Mouse (Mus musculus): Measurements from ENCODE around the gene Gm13102. TPM values are rescaled to one million over a fixed set of nuclear protein-coding genes. Genes with fewer than 3 reads are reported as not detected.
"Not testable (repeated sequence)": the region's sequence is repeated elsewhere in the genome, so short reads cannot be mapped to it uniquely, and the experiment has no call there.

Gm13102 gene
- polyA plus RNA-seq (2015; fragmentation: Nextera tagmentation; extraction: Ambion mirVana), result not detected in 2 replicates

- not testable (repeated sequence) for H3K36me3 ChIP-seq; ATAC-seq (replicated peaks; ENCODE audit: low FRiP score); H3K4me2 ChIP-seq; H3K27ac ChIP-seq; H3K27me3 ChIP-seq; H3K4me1 ChIP-seq; H3K9me3 ChIP-seq (replicated peaks); H3K4me3 ChIP-seq (replicated peaks); H3K9ac ChIP-seq
- WGBS, result 67% methylated on average over 1 of the region's 2 CpGs
Measured at GRCm38 (mm10) chr4:144106174-144106573, at the start of gene Gm13102. TSS of gene Gm13102 (plus strand) at chr4:144106474.

GRCm38 (mm10) chr4:144058826-144059225 is 47.4 kb upstream of the Gm13102 start, which contains the start of gene Pramel4:
TSS of gene Pramel4 (plus strand) at chr4:144059126.
- not testable (repeated sequence) for H3K4me1 ChIP-seq; H3K27ac ChIP-seq; H3K4me2 ChIP-seq; H3K9me3 ChIP-seq (replicated peaks); H3K9ac ChIP-seq; H3K27me3 ChIP-seq; H3K4me3 ChIP-seq (replicated peaks); H3K36me3 ChIP-seq; ATAC-seq (replicated peaks; ENCODE audit: low FRiP score)
- 85% methylated on average over 3 of the region's 3 CpGs for whole genome bisulfite sequencing

Other genes with a start within 250 kb of the Gm13102 start
- gene Pramef6, start 206.1 kb upstream of the Gm13102 start, polyA plus RNA-seq (2015; fragmentation: Nextera tagmentation; extraction: Ambion mirVana), result not detected in 2 replicates
- not detected in 2 replicates for gene Pramef25, start 155.5 kb upstream of the Gm13102 start, polyA plus RNA-seq (2015; fragmentation: Nextera tagmentation; extraction: Ambion mirVana)
- gene Gm13101, start 139.5 kb upstream of the Gm13102 start, polyA plus RNA-seq (2015; fragmentation: Nextera tagmentation; extraction: Ambion mirVana), result not detected in 2 replicates
- gene Pramef17, start 112.1 kb upstream of the Gm13102 start, polyA plus RNA-seq (2015; fragmentation: Nextera tagmentation; extraction: Ambion mirVana), result not detected in 2 replicates
- not detected in 2 replicates for gene Pramel4, start 47.3 kb upstream of the Gm13102 start, polyA plus RNA-seq (2015; fragmentation: Nextera tagmentation; extraction: Ambion mirVana)
- not detected in 2 replicates for gene Oog3, start 56.2 kb downstream of the Gm13102 start, polyA plus RNA-seq (2015; fragmentation: Nextera tagmentation; extraction: Ambion mirVana)
- not detected in 2 replicates for gene Oog2, start 84.2 kb downstream of the Gm13102 start, polyA plus RNA-seq (2015; fragmentation: Nextera tagmentation; extraction: Ambion mirVana)
- gene C87977, start 106.8 kb downstream of the Gm13102 start, polyA plus RNA-seq (2015; fragmentation: Nextera tagmentation; extraction: Ambion mirVana), result not detected in 2 replicates
- not detected in 2 replicates for gene Pramel5, start 174.0 kb downstream of the Gm13102 start, polyA plus RNA-seq (2015; fragmentation: Nextera tagmentation; extraction: Ambion mirVana)
- gene Gm13128, start 223.8 kb downstream of the Gm13102 start, polyA plus RNA-seq (2015; fragmentation: Nextera tagmentation; extraction: Ambion mirVana), result not detected in 2 replicates

Measured in kidney, embryonic 15.5 days (tissue).